Mouse (Mus musculus) lung, adult 2 months (tissue): Measurements from ENCODE around the gene Slc4a1. TPM values are rescaled to one million over a fixed set of nuclear protein-coding genes. Genes with fewer than 3 reads are reported as not detected.

Source experiments
- DNase-seq: peaks from one replicate; pipeline ENCODE4 v3.0.0; 2022
- H3K4me1 ChIP-seq: fragments of 200-500 bp; 2 replicates; pipeline ENCODE4 v1.6.1; 2011; ENCODE audit warnings: low read length; ENCODE audit not compliant: control insufficient read depth, insufficient read depth
- H3K4me3 ChIP-seq: fragments of 200-500 bp; replicated peaks from 2 replicates; pipeline ENCODE3; 2011; ENCODE audit warnings: low read depth, mild to moderate bottlenecking, control low read depth, low read length; ENCODE audit errors: extremely low read depth
- CTCF ChIP-seq: fragments of 200-500 bp; IDR thresholded peaks from 2 replicates; pipeline ENCODE4 v1.5.1; 2011; ENCODE audit warnings: mild to moderate bottlenecking, low read length, control low read depth; ENCODE audit not compliant: insufficient read depth
- POLR2A ChIP-seq: fragments of 200-500 bp; IDR thresholded peaks from 2 replicates; pipeline ENCODE4 v1.6.1; 2011; ENCODE audit warnings: low read depth, mild to moderate bottlenecking, control low read depth, low read length, borderline replicate concordance; ENCODE audit errors: extremely low read depth
- WGBS: fragments of 180-500 bp; shearing (Covaris S2); methylation state at CpG from one replicate; pipeline ENCODE4 v1.1.7; 2018; 5-methylcytosine and 5-hydroxymethylcytosine counted together
- polyA plus RNA-seq: library from polyadenylated mRNA; depleted of rRNA; stranded (reverse); fragments of >200 nt; gene quantifications from 2 replicates; pipeline ENCODE4 v1.2.3, GENCODE M21; 2012

Gene Slc4a1
- polyA plus RNA-seq, 1 experiment: 1.1 TPM

- H3K4me3 ChIP-seq: no peak overlapping the region
- DNase-seq: no peak
- H3K4me1 ChIP-seq: no peaks in the 10 kb centered on the region
- TF ChIP-seq POLR2A (no peak), CTCF (no peak)
Observed at GRCm38 (mm10) chr11:102329518-102329917, 36.5 kb downstream of the Slc4a1 start.

DNA sequence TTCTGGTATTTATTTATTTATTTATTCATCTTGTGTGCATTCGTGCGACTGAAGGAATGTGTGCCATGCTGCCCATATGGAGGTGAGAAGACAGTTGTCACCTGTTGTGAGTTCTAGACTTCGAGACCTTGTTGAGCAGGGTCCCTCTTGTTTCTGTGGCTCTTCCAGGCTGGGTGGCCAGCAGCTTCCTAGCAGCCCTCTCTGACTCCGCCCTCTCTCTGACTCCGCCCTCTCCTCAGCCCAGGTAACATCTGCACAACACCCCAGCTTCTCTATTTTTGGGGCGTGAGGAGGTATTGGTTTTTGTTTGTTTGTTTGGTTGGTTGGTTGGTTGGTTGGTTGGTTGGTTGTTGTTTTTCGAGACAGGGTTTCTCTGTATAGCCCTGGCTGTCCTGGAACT is 38.2 kb downstream of the Slc4a1 start:
- WGBS: 75% methylated on average over 7 of the region's 7 CpGs
- TF ChIP-seq POLR2A (no peak), CTCF (no peak)
- H3K4me3 ChIP-seq: no peak overlapping the region
- H3K4me1 ChIP-seq: no peaks in the 10 kb centered on the region
- no peak for DNase-seq

DNA sequence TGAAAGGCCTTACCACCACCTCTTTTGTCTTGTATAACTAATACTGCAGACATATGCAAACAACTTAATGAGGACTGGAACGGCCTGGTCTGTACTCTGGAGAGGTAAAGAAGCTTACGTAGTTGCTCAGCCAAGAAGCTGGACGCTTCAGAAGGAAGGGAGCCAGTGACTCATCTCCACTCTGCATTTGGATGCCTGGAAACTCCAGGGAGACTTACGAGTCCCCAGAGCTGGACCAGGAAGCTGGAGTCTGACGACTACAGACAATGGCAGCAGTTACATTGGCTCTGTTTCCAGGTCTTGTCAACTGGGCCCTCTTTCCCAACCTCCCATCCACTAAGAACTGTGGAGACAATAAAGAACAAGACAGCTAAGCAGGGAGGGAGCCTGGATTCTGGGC is 38.8 kb downstream of the Slc4a1 start:
- DNase-seq: no peak
- WGBS: 40% methylated on average over 5 of the region's 5 CpGs
- Histone ChIP-seq H3K4me3 (no peak overlapping the region), H3K4me1 (no peaks in the 10 kb centered on the region)
- TF ChIP-seq POLR2A (no peak), CTCF (no peak)

- DNase-seq: no peak
- 55% methylated on average over 1 of the region's 1 CpGs for WGBS
Observed at GRCm38 (mm10) chr11:102323516-102323915, 42.5 kb downstream of the Slc4a1 start.

GRCm38 (mm10) chr11:102321931-102322330 is 44.1 kb downstream of the Slc4a1 start:
- DNase-seq: no peak
- Histone ChIP-seq H3K4me3 (no peak overlapping the region), H3K4me1 (peaks cover 6% of the 10 kb centered on the region; the same call in 1 of the 2 replicates)
- WGBS: 73% methylated on average over 6 of the region's 6 CpGs
- TF ChIP-seq POLR2A (no peak), CTCF (no peak)

More at GRCm38 (mm10) chr11:102323516-102323915, 42.5 kb downstream of the Slc4a1 start:
- Histone ChIP-seq H3K4me3 (no peak overlapping the region), H3K4me1 (peaks cover 6% of the 10 kb centered on the region; the same call in 1 of the 2 replicates)
- TF ChIP-seq POLR2A (no peak), CTCF (no peak)

DNA sequence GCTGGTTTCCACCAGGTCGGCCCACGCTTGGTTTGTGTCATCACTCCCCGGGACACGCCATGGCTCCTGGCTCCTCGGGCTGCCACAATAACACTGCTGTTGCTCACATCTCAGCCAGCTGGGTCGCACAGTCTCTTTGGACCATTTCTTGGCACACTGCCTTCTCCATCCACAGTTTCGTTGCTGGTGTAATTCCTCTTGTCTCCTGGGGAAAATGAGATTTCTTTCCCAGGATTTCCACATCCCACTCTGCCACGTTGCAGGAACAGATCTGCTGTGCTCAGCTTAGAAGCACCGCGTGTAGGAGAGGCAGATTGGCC is 45.4 kb downstream of the Slc4a1 start:
- peak overlapping the region; percentile 66 for H3K4me3 ChIP-seq
- peaks cover 6% of the 10 kb centered on the region; the same call in 1 of the 2 replicates for H3K4me1 ChIP-seq
- peak; percentile 33 for TF ChIP-seq POLR2A
- TF ChIP-seq CTCF: no peak
- DNase-seq: no peak
- 14% methylated on average over 10 of the region's 10 CpGs for WGBS

- DNase-seq: peak; percentile 85
- TF ChIP-seq POLR2A (peak; percentile 87; the same call in 1 of the 2 replicates), CTCF (no peak)
Observed at GRCm38 (mm10) chr11:102319941-102320685, 45.9 kb downstream of the Slc4a1 start.

GRCm38 (mm10) chr11:102319410-102319792 is 46.6 kb downstream of the Slc4a1 start, which contains the start of gene Ubtf:
TSS of gene Ubtf (minus strand) at chr11:102319742.
- peak; percentile 82 for DNase-seq
- Histone ChIP-seq H3K4me1 (peaks cover 6% of the 10 kb centered on the region; the same call in 1 of the 2 replicates), H3K4me3 (peak within 1 kb of the TSS; percentile 97)
- TF ChIP-seq POLR2A (peak; percentile 40; the same call in 1 of the 2 replicates), CTCF (no peak)
- WGBS: under 1% methylated on average over 25 of the region's 25 CpGs

More at GRCm38 (mm10) chr11:102319941-102320685, 45.9 kb downstream of the Slc4a1 start:
- WGBS: under 1% methylated on average over 38 of the region's 38 CpGs
- H3K4me1 ChIP-seq: peaks cover 6% of the 10 kb centered on the region; the same call in 1 of the 2 replicates
- peak overlapping the region; percentile 66 for H3K4me3 ChIP-seq

- Histone ChIP-seq H3K4me1 (peaks cover 6% of the 10 kb centered on the region; the same call in 1 of the 2 replicates), H3K4me3 (peak overlapping the region; percentile 97)
- peak; percentile 38; the same call in 1 of the 2 replicates for TF ChIP-seq POLR2A
- TF ChIP-seq CTCF: no peak
- DNase-seq: no peak
- 1% methylated on average over 83 of the region's 84 CpGs for WGBS
Observed at GRCm38 (mm10) chr11:102318576-102319409, 47.2 kb downstream of the Slc4a1 start.

GRCm38 (mm10) chr11:102317901-102318575 is 48.0 kb downstream of the Slc4a1 start:
- H3K4me1 ChIP-seq: peaks cover 6% of the 10 kb centered on the region; the same call in 1 of the 2 replicates
- H3K4me3 ChIP-seq: peak overlapping the region; percentile 97
- under 1% methylated on average over 47 of the region's 77 CpGs for WGBS
- TF ChIP-seq POLR2A (no peak), CTCF (no peak)
- DNase-seq: peak; percentile 78
